Mouse (Mus musculus) left cerebral cortex, postnatal 36 days (tissue): ENCODE results near the gene Ctnna2. TPM values are rescaled to one million over a fixed set of nuclear protein-coding genes. Genes with fewer than 3 reads are reported as not detected.

Source experiments
- DNase-seq, 2 experiments: peaks; one replicate each; pipeline ENCODE4 v3.0.0; 2021 to 2022; ENCODE audit warnings: low spot score in 2 of 2, mixed read lengths in 1 of 2
- intact Hi-C: fragments of 180-260 bp; cut with DNase I; formaldehyde crosslinking; loops from one replicate; pipeline ENCODE4 v1.15.1; 2025
- total RNA-seq, 2 experiments: library from RNA; stranded (reverse); gene quantifications; 2 replicates each; pipeline ENCODE4 v1.2.3; 2021

The Ctnna2 gene
- total RNA-seq, 2 experiments from 2014 or later = 115 to 122 TPM

GRCm38 (mm10) chr6:77215322-77215721 is 764.2 kb downstream of the Ctnna2 start:
- intact Hi-C loops = no loop called here
- DNase-seq = no peak

DNA sequence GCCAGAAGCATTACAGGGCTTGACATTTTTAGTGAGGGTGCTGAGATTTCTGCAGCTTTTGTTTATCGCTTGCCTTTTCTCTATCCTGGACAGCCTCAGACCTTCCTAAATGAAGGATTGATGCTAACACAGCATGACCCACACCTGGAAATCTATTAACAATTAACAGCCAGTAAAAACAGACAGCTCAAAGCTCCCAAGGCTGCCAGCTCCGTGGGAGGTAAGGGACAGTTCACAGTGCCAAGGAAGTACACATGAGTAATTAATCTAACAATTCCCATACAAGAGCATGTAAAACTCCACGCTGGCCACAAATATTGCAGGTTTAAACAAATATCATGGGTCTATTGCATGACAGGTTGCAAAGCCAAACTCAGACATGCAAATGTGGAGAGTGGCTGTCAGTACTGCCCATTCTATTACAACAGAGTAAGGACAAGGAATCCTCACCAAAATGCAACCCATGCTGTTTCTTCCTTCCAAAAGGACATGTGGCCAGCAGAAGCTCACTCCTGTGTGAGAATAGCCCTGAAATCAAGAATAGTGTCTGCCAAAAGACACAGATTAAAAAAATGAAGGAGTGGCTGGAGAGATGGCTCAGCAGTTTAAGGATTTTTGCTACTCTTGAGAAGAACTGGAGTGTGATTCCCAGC is 765.6 kb downstream of the Ctnna2 start:
- DNase-seq = no peak
- intact Hi-C loops = no loop called here

GRCm38 (mm10) chr6:77209929-77210328 is 769.6 kb downstream of the Ctnna2 start:
- no peak for DNase-seq
- intact Hi-C loops = no loop called here

DNA sequence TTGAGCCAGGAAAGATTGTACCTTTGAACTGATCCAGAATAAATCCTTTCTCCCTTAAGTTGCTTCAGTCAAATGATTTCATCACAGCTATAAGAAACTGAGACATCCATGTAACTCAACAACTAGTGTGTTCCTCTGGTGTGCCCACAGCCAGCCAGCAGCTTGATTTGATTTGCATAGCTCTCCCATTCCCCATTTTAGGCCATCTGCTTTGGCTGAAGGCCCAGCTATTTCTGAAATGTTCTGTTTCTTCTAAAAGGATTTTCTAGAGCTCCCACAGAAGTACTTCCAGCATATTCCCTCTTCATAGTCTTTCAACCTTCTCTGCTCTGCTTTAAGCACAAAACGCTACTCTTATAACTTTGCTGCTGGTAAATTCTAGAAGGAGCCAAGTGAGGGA is 770.3 kb downstream of the Ctnna2 start:
- peak in 1 of 2 experiments; percentile 37 for DNase-seq
- intact Hi-C loops = no loop called here

DNA sequence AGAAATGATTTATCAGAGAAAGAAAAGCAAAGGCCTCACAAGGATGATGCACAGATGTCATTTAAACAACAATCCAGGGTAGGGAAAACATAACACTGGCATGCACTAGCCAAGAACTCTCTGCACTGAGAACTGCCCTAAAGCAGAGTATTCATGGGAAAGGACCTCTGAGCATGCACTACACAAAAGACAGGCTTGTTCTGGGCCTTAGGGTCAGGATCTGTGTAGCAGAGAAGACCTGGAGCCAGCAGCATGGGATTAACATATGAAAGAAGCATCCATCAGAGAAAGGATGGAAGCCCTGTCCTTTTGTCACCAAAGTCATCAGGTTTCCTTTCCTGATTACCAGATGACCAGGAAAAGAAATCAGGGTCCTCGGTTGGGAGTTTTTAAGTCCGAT is 780.1 kb downstream of the Ctnna2 start:
- no peak for DNase-seq
- intact Hi-C loops = no loop called here

- no peak for DNase-seq
- intact Hi-C loops = no loop called here
Observed at GRCm38 (mm10) chr6:77196650-77197049, 782.8 kb downstream of the Ctnna2 start.

- no peak for DNase-seq
- intact Hi-C loops = no loop called here
Observed at GRCm38 (mm10) chr6:77191635-77192034, 787.9 kb downstream of the Ctnna2 start.

DNA sequence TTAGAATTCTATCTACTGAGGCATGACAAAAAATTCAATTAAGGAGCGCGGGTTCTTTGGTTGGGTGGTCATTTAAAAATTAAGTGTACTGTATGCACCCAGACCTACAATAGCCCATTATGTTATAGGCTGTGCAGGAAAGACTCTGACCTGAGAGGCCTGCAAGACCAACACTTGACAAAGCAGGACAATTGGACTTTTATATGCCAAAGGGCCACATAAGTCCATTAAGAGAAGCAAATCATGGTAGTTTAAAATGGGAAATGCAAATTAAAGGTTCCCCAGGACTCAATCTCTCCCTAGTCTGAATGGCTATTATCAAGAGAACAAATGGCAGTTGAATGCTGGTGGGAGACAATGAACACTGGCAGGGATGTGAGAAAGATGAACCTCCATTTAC is 790.9 kb downstream of the Ctnna2 start:
- intact Hi-C loops = no loop called here
- DNase-seq = no peak

DNA sequence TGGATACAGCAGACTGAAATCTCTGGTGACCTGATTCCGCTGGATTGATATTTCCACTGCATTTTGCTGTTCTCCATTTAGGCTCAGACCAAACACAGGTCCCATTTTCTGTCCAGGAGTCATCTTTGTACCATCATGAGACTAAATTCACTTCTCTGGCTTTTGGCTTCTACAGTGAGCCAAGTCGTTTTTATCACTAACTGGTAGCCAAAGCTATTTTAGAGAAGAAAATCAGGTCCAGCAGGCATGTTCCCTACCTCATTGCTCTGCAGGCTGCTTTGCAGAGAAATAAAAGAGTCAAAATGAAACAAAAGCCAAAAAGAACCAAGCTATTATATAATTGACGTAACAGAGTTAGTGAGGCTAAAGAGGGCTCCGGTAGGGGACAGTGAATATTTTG is 793.7 kb downstream of the Ctnna2 start:
- no peak for DNase-seq
- intact Hi-C loops = no loop called here

DNA sequence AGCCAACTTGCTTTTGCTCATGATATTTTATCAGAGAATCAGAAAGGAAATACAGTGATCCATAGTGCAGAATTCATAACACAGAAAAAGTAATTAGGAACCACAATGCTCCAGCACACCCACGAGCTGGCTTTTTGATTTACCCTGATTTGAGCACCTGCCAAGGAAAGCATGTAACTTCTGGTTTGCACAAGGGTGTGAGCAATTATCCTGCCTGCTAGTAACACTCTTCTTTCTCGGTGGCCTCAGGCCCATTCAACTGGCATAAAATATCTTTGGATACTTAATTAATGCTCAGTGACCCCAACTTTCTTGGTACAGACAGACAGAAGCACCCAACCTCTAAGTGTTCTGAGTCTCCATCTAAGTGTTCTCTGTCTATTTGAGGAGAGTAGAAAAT is 794.6 kb downstream of the Ctnna2 start:
- no peak for DNase-seq
- intact Hi-C loops = no loop called here

DNA sequence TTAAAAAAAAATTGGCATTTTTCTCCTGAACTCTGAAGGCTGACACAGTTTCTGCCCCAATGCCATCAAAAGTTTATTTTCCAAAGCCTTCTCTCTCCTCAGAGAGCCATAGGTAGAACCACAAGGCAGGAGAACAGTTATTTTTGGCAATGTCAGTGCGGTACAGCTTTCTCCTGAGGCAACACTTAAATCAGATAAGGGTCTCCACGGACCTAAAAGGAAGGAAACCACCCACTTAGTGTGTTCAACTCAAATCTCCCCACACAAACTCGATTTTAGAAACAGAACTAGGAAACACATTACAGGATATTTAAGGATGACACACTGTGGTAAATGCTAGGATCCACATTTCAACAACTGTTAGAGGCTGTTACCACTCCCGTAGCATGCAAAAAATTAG is 803.7 kb downstream of the Ctnna2 start:
- intact Hi-C loops = no loop called here
- DNase-seq = no peak

GRCm38 (mm10) chr6:77157028-77157427 is 822.5 kb downstream of the Ctnna2 start:
- intact Hi-C loops = no loop called here
- no peak for DNase-seq

DNA sequence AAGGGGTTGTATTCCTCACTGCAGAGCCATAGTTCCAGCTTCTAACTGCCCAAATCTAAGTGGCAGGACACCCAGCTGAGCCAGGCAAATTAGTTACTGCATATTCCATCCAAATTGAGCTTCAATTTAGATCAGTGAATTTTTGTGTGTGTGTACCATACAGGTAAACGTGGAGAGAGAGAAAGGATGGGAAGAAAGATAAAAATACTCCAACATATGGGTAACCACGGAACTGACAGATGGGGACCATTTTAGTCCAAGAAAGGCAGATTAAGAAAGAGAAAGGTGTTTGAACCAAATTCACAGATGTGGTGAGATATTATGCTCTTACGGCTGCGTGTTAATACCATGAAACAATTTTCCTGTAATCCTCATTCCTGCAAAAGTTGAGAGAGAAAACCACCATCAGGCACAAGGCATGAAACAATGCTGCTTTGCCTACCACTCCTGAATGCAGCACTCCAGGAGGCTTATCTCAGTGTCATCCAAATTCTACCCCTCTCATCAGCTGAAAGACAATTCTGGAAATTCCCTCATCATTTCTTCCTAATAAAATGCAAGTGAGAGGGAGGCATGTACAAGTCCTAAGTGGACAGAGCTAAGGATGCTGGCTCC is 840.1 kb downstream of the Ctnna2 start:
- DNase-seq = no peak
- intact Hi-C loops = no loop called here

DNA sequence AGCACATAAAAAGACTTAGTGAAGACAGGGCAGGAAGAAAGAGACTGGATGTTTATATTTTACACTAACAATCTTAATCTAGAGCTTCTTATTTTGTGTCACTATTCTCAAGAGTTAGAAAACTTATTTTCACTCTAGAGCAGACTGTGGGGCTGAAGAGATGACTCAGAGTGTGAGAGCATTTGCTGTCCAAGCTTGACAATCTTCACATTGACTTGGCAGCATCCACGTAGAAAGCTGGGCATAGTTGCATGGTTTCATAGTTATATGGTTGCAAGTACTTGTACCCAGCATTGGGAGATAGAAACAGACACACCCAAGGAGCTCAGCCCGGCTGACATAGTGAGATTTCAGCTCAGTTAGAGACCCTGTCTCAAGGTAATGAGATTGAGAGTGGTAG is 858.6 kb downstream of the Ctnna2 start:
- DNase-seq = peak; percentile 11 to 31
- intact Hi-C loops = no loop called here

GRCm38 (mm10) chr6:77120510-77120909 is 859.0 kb downstream of the Ctnna2 start:
- intact Hi-C loops = no loop called here
- DNase-seq = no peak

DNA sequence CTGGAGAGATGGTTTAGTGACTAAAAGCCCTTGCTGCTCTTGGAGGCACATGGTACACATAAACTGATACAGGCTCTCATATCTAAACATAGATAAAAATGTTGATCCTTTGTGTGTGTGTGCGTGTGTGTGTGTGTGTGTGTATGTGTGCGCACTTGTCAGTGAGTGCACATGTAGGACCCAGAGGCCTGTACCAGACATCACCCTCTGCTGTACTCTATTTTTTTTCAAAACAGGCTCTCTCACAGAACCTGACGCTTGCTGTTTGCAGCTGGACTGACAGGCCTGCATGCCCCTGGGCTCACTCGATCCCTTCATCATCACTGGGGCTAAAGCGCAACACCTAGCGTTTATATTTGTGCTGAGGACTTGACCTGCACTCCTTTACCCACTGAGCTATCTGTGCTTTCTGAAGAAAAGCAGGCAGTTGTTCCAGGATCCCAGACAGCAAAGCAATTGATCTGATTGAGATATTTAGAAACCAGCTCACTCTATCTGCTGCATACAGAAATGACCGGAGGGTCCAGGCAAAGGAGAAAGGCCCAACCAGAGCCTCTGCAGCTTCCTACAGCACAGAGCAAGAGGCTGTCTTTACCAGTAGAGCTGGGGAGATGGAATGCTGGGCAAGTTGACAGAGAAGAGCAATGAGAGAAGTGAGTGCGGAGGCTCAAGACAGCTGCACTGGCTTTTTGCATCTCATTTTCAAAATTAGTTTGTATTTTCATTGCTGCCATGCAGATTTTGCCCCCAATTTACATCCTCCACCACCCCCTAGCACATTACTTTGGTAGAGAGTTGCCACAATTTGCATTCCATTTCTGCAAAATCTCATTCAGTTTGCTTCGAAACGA is 870.2 kb downstream of the Ctnna2 start:
- intact Hi-C loops = no loop called here
- peak; percentile 19 to 32 for DNase-seq

- intact Hi-C loops = no loop called here
- peak in 1 of 2 experiments; percentile 13 for DNase-seq
Observed at GRCm38 (mm10) chr6:77101047-77101446, 878.5 kb downstream of the Ctnna2 start.

- intact Hi-C loops = no loop called here
- no peak for DNase-seq
Observed at GRCm38 (mm10) chr6:77098540-77098939, 881.0 kb downstream of the Ctnna2 start.

GRCm38 (mm10) chr6:77075396-77076376 is 903.8 kb downstream of the Ctnna2 start:
- DNase-seq = peak; percentile 41 to 48
- intact Hi-C loops = no loop called here

- intact Hi-C loops = no loop called here
- DNase-seq = no peak
Observed at GRCm38 (mm10) chr6:77069595-77069994, 909.9 kb downstream of the Ctnna2 start.
